Mouse (Mus musculus) liver, embryonic 11.5 days (tissue): Measurements from ENCODE around the gene Ikbke. TPM values are rescaled to one million over a fixed set of nuclear protein-coding genes. Genes with fewer than 3 reads are reported as not detected.
"Not testable (repeated sequence)": the region's sequence is repeated elsewhere in the genome, so short reads cannot be mapped to it uniquely, and the experiment has no call there.

Experiments used
- ATAC-seq: fragments of 200-750 bp; cut with Nextera tagmentation; replicated peaks from 2 replicates; pipeline ENCODE4 v1.8.0; 2017; ENCODE audit warnings: moderate number of reproducible peaks, mild to moderate bottlenecking, moderate TSS enrichment, moderate library complexity; ENCODE audit not compliant: low FRiP score
- DNase-seq: peaks from one replicate; pipeline ENCODE4 v3.0.0-alpha.2; 2017; ENCODE audit warnings: low spot score
- H3K27ac ChIP-seq: fragments of 300-500 bp; sonication (generic); 2 replicates; pipeline ENCODE4 v1.5.1; 2014; ENCODE audit warnings: mild to moderate bottlenecking, low read depth, low read length, control low read depth
- H3K27me3 ChIP-seq: fragments of 300-500 bp; sonication (generic); replicated peaks from 2 replicates; pipeline ENCODE4 v1.6.1; 2014; ENCODE audit warnings: low read length, mixed read lengths; ENCODE audit not compliant: control insufficient read depth, insufficient read depth
- H3K36me3 ChIP-seq: fragments of 300-500 bp; sonication (generic); 2 replicates; pipeline ENCODE4 v1.6.1; 2014; ENCODE audit warnings: mild to moderate bottlenecking, low read length, moderate library complexity, mixed read lengths; ENCODE audit not compliant: control insufficient read depth, insufficient read depth
- H3K4me1 ChIP-seq: fragments of 300-500 bp; sonication (generic); replicated peaks from 2 replicates; pipeline ENCODE4 v1.6.1; 2014; ENCODE audit warnings: low read length, mixed read lengths; ENCODE audit not compliant: control insufficient read depth, insufficient read depth
- H3K4me2 ChIP-seq: fragments of 300-500 bp; sonication (generic); 2 replicates; pipeline ENCODE4 v1.6.1; 2014; ENCODE audit warnings: mild to moderate bottlenecking, control low read depth, moderate library complexity
- H3K4me3 ChIP-seq: fragments of 300-500 bp; sonication (generic); 2 replicates; pipeline ENCODE4 v1.5.1; 2014; ENCODE audit warnings: low read depth, low read length, control low read depth
- H3K9ac ChIP-seq: fragments of 300-500 bp; sonication (generic); 2 replicates; pipeline ENCODE4 v1.6.1; 2014; ENCODE audit warnings: low read depth, low read length, control low read depth
- H3K9me3 ChIP-seq: fragments of 300-500 bp; sonication (generic); 2 replicates; pipeline ENCODE4 v1.6.1; 2016; ENCODE audit warnings: low read length, inconsistent platforms, mixed read lengths; ENCODE audit not compliant: control insufficient read depth
- WGBS: fragments of 180-500 bp; shearing (Covaris S2); extraction: QIAGEN DNeasy Blood & Tissue Kit; methylation state at CpG from one replicate; pipeline ENCODE4 v1.1.7; 2014; 5-methylcytosine and 5-hydroxymethylcytosine counted together
- polyA plus RNA-seq: library from polyadenylated mRNA; unstranded; fragments of >200 nt; fragmentation: Nextera tagmentation; extraction: Ambion mirVana; gene quantifications from 2 replicates; pipeline ENCODE4 v1.2.1, GENCODE M21; 2014

Gene Ikbke
- polyA plus RNA-seq, 1 experiment from 2014 or later: 3.9 TPM

GRCm38 (mm10) chr1:131257288-131257687, 22.1 kb downstream of the Ikbke start:
- DNase-seq (no peak), ATAC-seq (no peak)
- peaks cover 2% of the 10 kb centered on the region for H3K27me3 ChIP-seq
- no peaks in the 10 kb centered on the region for H3K9me3 ChIP-seq
- no peak overlapping the region for H3K9ac ChIP-seq
- no peak overlapping the region for H3K4me3 ChIP-seq
- H3K36me3 ChIP-seq: no peaks in the 10 kb centered on the region
- H3K4me2 ChIP-seq: no peak overlapping the region
- WGBS: 86% methylated on average over 6 of the region's 6 CpGs
- H3K4me1 ChIP-seq: no peaks in the 10 kb centered on the region
- H3K27ac ChIP-seq: no peak overlapping the region

GRCm38 (mm10) chr1:131252516-131253250, 26.7 kb downstream of the Ikbke start:
- H3K9ac ChIP-seq, H3K4me3 ChIP-seq, H3K36me3 ChIP-seq, H3K4me1 ChIP-seq, H3K4me2 ChIP-seq, ATAC-seq, H3K9me3 ChIP-seq, DNase-seq, H3K27ac ChIP-seq: not testable (repeated sequence)
- 75% methylated on average over 7 of the region's 7 CpGs for WGBS
- peaks cover 11% of the 10 kb centered on the region for H3K27me3 ChIP-seq

GRCm38 (mm10) chr1:131246433-131247395, 32.7 kb downstream of the Ikbke start:
- H3K4me3 ChIP-seq: no peak overlapping the region; the same call in 1 of the 2 replicates
- no peaks in the 10 kb centered on the region for H3K36me3 ChIP-seq
- ATAC-seq (no peak), DNase-seq (no peak)
- peak overlapping the region; percentile 75 for H3K4me2 ChIP-seq
- no peak overlapping the region for H3K27ac ChIP-seq
- peaks cover 11% of the 10 kb centered on the region for H3K4me1 ChIP-seq
- 6% methylated on average over 7 of the region's 7 CpGs for WGBS
- no peak overlapping the region for H3K9ac ChIP-seq
- H3K27me3 ChIP-seq: peaks cover 51% of the 10 kb centered on the region
- no peaks in the 10 kb centered on the region for H3K9me3 ChIP-seq

GRCm38 (mm10) chr1:131245926-131246325, 33.5 kb downstream of the Ikbke start:
- DNase-seq (peak; percentile 49), ATAC-seq (peak; percentile 45; the same call in 1 of the 2 replicates)
- H3K9me3 ChIP-seq: no peaks in the 10 kb centered on the region
- peak overlapping the region; percentile 61 for H3K4me3 ChIP-seq
- H3K36me3 ChIP-seq: no peaks in the 10 kb centered on the region
- H3K4me2 ChIP-seq: peak overlapping the region; percentile 75
- H3K9ac ChIP-seq: no peak overlapping the region
- WGBS: 9% methylated on average over 9 of the region's 9 CpGs
- peaks cover 11% of the 10 kb centered on the region for H3K4me1 ChIP-seq
- no peak overlapping the region for H3K27ac ChIP-seq
- peaks cover 53% of the 10 kb centered on the region for H3K27me3 ChIP-seq

- DNase-seq: peak; percentile 63
- Histone ChIP-seq H3K36me3 (no peaks in the 10 kb centered on the region), H3K4me3 (peak within 1 kb of the TSS; percentile 61), H3K4me2 (peak within 1 kb of the TSS; percentile 75), H3K27me3 (peaks cover 53% of the 10 kb centered on the region), H3K9ac (peak within 1 kb of the TSS; percentile 53), H3K4me1 (peaks cover 11% of the 10 kb centered on the region), H3K9me3 (no peaks in the 10 kb centered on the region), H3K27ac (no peak within 1 kb of the TSS)
- peak; percentile 54 for ATAC-seq
- under 1% methylated on average over 60 of the region's 60 CpGs for WGBS
Observed at GRCm38 (mm10) chr1:131245089-131245856, 34.1 kb downstream of the Ikbke start, which contains the start of gene Rassf5. Gene Rassf5, minus strand, starts transcription at chr1:131245258.

- peak; percentile 45 for DNase-seq
- Histone ChIP-seq H3K36me3 (no peaks in the 10 kb centered on the region), H3K4me1 (peaks cover 11% of the 10 kb centered on the region), H3K27me3 (peaks cover 53% of the 10 kb centered on the region), H3K27ac (no peak overlapping the region), H3K4me2 (peak overlapping the region; percentile 75), H3K4me3 (peak overlapping the region; percentile 61), H3K9me3 (no peaks in the 10 kb centered on the region), H3K9ac (peak overlapping the region; percentile 53)
- ATAC-seq: peak; percentile 13
- WGBS: 2% methylated on average over 57 of the region's 57 CpGs
Observed at GRCm38 (mm10) chr1:131244536-131245088, 34.8 kb downstream of the Ikbke start.

GRCm38 (mm10) chr1:131242956-131243355, 36.5 kb downstream of the Ikbke start:
- Histone ChIP-seq H3K4me1 (peaks cover 11% of the 10 kb centered on the region), H3K4me2 (peak overlapping the region; percentile 26)
- 47% methylated on average over 6 of the region's 6 CpGs for WGBS

More at GRCm38 (mm10) chr1:131242956-131243355, 36.5 kb downstream of the Ikbke start:
- no peak for DNase-seq
- ATAC-seq: no peak
- no peaks in the 10 kb centered on the region for H3K9me3 ChIP-seq
- no peak overlapping the region for H3K27ac ChIP-seq
- H3K27me3 ChIP-seq: peaks cover 43% of the 10 kb centered on the region
- no peak overlapping the region for H3K4me3 ChIP-seq
- H3K9ac ChIP-seq: no peak overlapping the region
- no peaks in the 10 kb centered on the region for H3K36me3 ChIP-seq
